Mouse (Mus musculus) adrenal gland, postnatal 10 days (tissue): ENCODE measurements around the gene Tbc1d22a. TPM values are rescaled to one million over a fixed set of nuclear protein-coding genes. Genes with fewer than 3 reads are reported as not detected.
A peak's percentile ranks its signal among the peaks of the same experiment; 100 is the strongest.

ENCODE experiments used
- DNase-seq: peaks from one replicate; pipeline ENCODE4 v3.0.0; 2021; ENCODE audit warnings: mixed read lengths
- total RNA-seq, 2 experiments: library from RNA; stranded (reverse); gene quantifications; 2 replicates each; pipeline ENCODE4 v1.2.3; 2021

Tbc1d22a gene
- total RNA-seq, 2 experiments from 2014 or later, result 26.2 to 31.6 TPM

- DNase-seq, result no peak
Observed at GRCm38 (mm10) chr15:86388597-86388996, 174.3 kb downstream of the Tbc1d22a start.

DNA sequence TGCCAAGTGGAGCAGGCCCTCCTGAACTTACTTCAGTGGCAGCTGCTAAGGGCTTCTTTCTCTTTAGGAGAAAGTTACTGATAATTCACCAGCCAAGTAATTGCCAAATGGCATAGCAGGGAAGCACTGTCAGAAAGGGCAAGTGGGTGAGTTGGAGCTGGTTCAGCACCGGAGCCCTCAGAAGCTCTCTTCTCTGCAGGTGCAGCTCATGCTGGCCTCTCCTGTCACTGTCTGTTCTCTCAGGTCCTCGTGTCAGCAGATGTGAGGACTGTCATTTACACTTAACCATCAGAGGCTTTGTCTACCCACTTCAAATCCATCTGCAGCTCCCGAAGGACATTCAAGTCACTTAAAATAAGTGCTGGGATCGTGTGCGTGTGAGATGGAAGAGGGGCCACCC, 190.6 kb downstream of the Tbc1d22a start:
- no peak for DNase-seq

DNA sequence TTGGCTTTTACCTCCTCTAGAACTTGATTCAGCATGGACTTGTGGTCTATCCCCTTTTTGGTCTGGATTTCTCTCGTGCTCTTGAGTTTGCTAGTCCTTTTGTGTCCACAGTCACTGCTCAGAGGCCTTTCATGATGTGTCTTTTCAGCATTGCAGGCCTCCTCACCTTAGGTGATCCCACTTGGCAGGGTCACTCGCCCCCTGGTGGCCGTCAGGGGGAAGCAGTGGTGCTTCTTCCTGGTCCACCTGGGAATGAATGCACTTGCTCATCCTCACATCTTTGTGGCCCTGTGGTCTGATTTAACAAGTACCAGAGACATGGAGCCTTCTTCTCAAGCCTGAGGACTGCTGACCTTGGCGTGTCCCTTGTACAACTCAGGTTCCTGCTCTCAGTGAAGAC, 191.3 kb downstream of the Tbc1d22a start:
- DNase-seq, result peak; percentile 74

- DNase-seq, result peak; percentile 32
Observed at GRCm38 (mm10) chr15:86409352-86409751, 195.1 kb downstream of the Tbc1d22a start.

GRCm38 (mm10) chr15:86411532-86412080, 197.3 kb downstream of the Tbc1d22a start:
- DNase-seq, result no peak

GRCm38 (mm10) chr15:86415951-86416350, 201.7 kb downstream of the Tbc1d22a start:
- no peak for DNase-seq

DNA sequence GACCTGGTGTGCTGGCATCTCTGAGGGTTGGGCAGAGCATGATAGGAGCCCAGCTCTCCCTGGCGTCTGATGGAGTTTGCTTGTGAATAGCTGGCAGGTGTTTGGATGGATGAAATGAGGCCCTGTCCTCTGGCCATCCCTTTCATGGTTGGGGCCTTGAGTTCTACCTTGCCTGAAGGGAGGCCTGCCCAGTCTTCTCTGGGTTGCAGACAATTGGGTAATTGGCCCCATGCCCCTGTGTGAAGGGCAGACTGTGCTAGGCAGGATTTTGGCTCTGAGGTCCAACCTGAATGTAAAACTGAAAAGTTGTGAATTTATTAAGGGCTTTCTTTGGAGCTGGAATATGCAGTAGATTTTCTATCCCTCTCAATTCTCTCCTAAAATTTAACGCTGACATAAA, 204.2 kb downstream of the Tbc1d22a start:
- DNase-seq, result no peak

DNA sequence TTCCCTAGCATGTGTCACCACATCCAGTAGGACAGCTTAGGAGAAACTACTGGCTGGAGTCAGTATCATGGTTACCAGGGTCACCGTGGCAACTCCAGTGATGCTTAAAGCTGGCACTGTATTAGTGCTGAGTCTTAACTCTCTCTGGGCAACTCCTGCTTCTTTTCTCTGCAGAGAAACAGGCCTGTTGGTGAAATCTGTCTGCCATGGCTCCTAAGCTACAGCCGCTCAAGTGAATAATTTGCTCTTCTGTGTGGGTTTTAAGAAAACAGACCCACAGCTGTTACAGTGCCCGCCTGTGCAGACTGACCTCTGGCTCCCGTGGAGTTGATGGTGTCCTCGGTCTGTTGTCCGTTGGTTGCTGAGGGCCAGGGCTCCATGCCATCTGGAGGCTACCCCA, 205.4 kb downstream of the Tbc1d22a start:
- no peak for DNase-seq

DNA sequence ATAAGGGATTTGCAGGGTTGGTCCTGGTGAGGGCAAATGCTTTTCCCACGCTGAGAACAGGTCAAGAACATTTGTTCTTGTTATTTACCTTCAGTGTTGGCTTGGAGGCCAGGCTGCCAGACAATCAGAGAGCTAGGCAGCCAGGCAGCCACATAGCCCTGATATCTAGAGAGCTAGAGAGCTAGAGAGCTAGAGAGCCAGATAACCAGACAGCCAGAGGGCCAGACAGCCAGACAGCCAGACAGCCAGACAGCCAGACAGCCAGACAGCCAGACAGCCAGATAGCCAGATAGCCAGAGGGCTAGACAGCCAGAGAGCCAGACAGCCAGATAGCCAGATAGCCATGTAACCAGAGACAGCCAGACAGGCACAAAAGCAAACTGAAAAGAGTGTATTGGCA, 208.6 kb downstream of the Tbc1d22a start:
- DNase-seq, result no peak

DNA sequence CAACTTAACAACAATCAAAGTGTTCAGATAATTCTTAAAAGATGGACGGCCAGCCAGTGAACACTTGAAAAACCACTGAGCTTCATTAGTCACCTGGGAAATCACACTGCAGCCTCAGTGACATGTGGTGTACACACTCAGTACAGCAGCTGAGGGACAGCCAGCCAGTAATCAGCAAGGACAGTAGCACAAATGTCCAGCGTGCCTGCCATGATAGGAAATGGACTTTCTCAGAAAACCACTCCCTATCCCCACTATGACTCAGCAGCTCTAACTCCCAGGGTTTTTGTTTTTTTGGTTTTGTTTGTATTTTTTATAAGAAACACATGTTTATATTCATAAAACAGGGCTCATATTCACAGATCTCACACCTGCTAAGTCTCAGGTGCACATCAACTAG, 209.6 kb downstream of the Tbc1d22a start:
- no peak for DNase-seq

- DNase-seq, result no peak
Observed at GRCm38 (mm10) chr15:86424971-86425370, 210.7 kb downstream of the Tbc1d22a start.

- no peak for DNase-seq
Observed at GRCm38 (mm10) chr15:86426364-86427000, 212.2 kb downstream of the Tbc1d22a start.

DNA sequence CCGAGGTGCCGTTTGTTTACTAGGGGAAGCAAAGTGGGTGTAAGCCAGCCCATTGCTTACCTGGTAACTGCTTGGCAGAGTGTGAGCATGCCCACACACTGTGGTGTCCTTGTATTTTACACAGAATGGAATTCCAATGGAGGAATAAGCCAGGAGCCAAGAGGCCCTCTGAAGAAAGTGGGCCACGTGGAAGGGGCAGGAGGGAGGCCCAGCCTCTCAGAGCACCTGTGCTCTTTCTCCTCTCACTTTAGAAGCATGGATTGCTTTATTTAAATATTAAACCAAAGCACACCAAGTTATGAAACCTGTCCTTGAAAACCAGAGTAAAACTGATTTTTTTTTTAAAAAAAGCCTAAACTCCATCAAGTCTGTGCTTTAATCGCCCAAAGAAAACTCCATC, 213.2 kb downstream of the Tbc1d22a start:
- DNase-seq, result no peak

DNA sequence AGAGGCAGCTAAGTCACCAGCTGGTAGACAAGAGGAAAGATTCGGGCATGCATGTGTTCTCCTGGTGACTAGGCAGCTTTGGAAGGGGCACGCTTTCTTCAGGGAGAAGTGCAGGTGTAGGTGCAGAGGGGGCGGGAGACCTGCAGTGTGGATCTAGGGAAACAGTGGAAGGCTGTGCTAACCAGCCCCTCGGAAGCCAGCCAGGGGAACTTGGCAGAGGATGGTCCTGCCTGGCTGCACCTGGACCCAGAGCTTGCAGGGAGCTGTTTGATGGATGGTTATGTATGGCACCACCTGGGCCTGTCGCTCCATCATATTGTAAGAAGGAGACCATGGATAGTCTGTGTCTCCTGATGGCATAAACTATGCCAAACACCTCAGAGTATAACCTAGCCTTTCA, 214.2 kb downstream of the Tbc1d22a start:
- no peak for DNase-seq

GRCm38 (mm10) chr15:86429766-86430335, 215.6 kb downstream of the Tbc1d22a start:
- DNase-seq, result no peak

- peak; percentile 56 for DNase-seq
Observed at GRCm38 (mm10) chr15:86431539-86432080, 217.4 kb downstream of the Tbc1d22a start.

DNA sequence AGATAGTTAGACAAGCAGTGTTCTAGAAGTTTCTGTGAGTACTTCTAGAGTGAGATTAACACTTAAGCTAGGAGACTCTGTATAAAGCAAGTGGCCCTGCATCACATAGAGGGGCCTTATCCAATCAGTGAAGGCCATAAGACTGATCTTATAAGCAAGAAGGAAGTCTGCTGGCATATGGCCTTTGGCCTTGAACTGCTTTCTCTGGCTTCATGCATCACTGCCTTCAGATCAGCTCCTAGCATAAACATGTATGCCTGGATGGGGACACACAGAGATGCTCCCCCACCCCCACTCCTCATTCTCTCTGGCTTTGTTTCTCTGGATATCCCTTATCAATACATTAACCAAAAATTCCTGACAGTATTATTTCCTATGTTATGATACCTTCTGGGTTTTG, 218.5 kb downstream of the Tbc1d22a start:
- DNase-seq, result no peak

- DNase-seq, result no peak
Observed at GRCm38 (mm10) chr15:86433378-86433777, 219.1 kb downstream of the Tbc1d22a start.

GRCm38 (mm10) chr15:86434241-86434640, 220.0 kb downstream of the Tbc1d22a start:
- peak; percentile 24 for DNase-seq

DNA sequence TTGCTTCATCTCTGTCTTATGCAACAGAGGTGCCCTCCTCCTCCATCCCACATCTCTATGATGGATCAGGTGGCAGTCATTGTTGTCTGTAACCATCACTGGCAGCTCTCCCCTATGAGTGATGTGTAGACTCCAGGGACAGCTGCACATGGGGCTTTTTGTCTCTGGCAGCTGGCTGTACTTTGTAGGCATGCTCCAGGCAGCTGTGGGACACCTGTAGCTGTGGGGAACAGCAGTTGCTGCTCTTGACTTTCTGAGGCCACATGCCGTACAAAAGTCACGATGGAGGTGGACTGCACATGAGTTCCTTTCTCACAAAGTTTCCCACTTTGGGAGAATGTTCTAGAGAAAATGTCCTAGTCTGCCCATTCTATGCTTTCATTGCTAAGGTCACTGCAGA, 223.1 kb downstream of the Tbc1d22a start:
- no peak for DNase-seq

DNA sequence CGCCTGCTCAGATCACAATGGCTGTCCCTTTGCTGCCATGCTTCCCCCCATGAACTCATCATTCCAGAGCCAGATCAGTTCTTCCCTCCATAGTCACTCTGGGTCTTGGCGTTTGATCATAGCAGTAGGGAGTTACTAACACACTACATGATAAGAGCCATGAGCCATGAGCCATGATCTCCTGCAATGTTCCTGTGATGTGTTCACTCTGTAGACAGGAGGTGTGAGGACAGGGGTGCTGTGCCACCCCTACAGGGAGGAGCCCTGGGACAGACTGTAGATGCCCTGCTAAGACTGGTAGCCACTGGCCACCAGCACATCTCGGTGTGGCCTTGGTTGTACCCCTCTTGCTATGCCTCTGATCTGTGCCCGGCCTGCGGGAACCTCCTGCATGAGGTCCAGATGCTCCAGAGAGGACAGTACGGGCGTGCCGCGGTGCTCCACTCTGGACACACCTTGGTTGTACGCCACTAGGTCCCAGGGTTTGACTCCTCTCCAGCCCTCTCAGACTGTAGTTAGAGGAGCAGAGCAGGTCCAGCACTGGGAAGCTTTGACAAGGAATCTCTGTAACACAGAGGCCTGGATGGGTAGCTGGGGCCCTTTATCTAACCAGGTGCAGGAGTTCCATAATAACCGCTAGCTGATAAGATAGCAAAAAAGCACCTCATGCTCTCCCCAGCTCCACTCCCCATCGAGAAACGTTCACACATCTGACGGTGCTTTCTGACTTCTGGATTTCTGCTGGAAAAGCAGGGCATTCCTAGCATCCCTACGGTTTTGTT, 224.9 kb downstream of the Tbc1d22a start:
- DNase-seq, result no peak

GRCm38 (mm10) chr15:86444271-86444670, 230.0 kb downstream of the Tbc1d22a start:
- DNase-seq, result no peak

DNA sequence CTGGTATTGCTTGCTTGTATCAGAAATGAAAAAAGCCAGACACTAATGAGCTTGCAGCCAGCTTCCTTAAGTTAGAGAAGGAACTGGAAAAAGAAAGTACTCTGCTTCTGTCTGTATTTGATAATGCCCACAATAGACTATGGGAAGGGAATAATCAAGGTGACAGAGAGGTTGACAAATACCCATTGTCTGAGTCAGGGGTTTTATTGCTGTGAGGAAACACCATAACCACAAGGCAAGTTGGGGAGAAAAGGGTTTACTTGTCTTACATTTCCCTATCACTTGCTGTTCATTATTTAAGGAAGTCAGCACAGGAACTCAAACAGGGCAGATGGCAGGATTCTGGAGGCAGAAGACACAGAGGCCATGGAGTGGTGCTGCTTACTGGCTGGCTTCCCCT, 231.8 kb downstream of the Tbc1d22a start:
- DNase-seq, result no peak
